Mouse (Mus musculus) kidney, embryonic 16.5 days (tissue): ENCODE data around the gene Dock1. TPM values are rescaled to one million over a fixed set of nuclear protein-coding genes. Genes with fewer than 3 reads are reported as not detected.

ENCODE experiments used
- ATAC-seq: fragments of 200-750 bp; cut with Nextera tagmentation; 2 replicates; pipeline ENCODE4 v1.8.0; 2017; ENCODE audit warnings: moderate TSS enrichment; ENCODE audit not compliant: low FRiP score, low TSS enrichment
- H3K27ac ChIP-seq: fragments of 300-500 bp; sonication (generic); 2 replicates; pipeline ENCODE4 v1.5.1; 2014; ENCODE audit warnings: low read length
- H3K27me3 ChIP-seq: fragments of 300-500 bp; sonication (generic); 2 replicates; pipeline ENCODE4 v1.6.1; 2014; ENCODE audit warnings: low read length, control low read depth, mixed read lengths; ENCODE audit not compliant: insufficient read depth
- H3K36me3 ChIP-seq: fragments of 300-500 bp; sonication (generic); 2 replicates; pipeline ENCODE4 v1.6.1; 2014; ENCODE audit warnings: low read length, control low read depth, mixed read lengths; ENCODE audit not compliant: insufficient read depth
- H3K4me1 ChIP-seq: fragments of 300-500 bp; sonication (generic); 2 replicates; pipeline ENCODE4 v1.6.1; 2014; ENCODE audit warnings: low read length, control low read depth, mixed read lengths; ENCODE audit not compliant: insufficient read depth
- H3K4me2 ChIP-seq: fragments of 300-500 bp; sonication (generic); replicated peaks from 2 replicates; pipeline ENCODE4 v1.6.1; 2014; ENCODE audit warnings: low read depth, low read length
- H3K4me3 ChIP-seq: fragments of 300-500 bp; sonication (generic); 2 replicates; pipeline ENCODE4 v1.5.1; 2014; ENCODE audit warnings: mild to moderate bottlenecking, low read length
- H3K9ac ChIP-seq: fragments of 300-500 bp; sonication (generic); replicated peaks from 2 replicates; pipeline ENCODE4 v1.6.1; 2014; ENCODE audit warnings: low read length
- H3K9me3 ChIP-seq: fragments of 300-500 bp; sonication (generic); 2 replicates; pipeline ENCODE4 v1.6.1; 2016; ENCODE audit warnings: low read length, control low read depth
- WGBS: fragments of 180-500 bp; shearing (Covaris S2); extraction: QIAGEN DNeasy Blood & Tissue Kit; methylation state at CpG from one replicate; pipeline ENCODE4 v1.1.7; 2014; 5-methylcytosine and 5-hydroxymethylcytosine counted together
- polyA plus RNA-seq: library from polyadenylated mRNA; unstranded; fragments of >200 nt; fragmentation: Nextera tagmentation; extraction: Ambion mirVana; gene quantifications from 2 replicates; pipeline ENCODE4 v1.2.1, GENCODE M21; 2015

The Dock1 gene
- polyA plus RNA-seq, 1 experiment from 2014 or later, result 41.4 TPM

- Histone ChIP-seq H3K4me1 (no peaks in the 10 kb centered on the region), H3K9ac (no peak overlapping the region), H3K27me3 (no peaks in the 10 kb centered on the region), H3K4me2 (no peak overlapping the region), H3K9me3 (no peaks in the 10 kb centered on the region), H3K27ac (no peak overlapping the region), H3K4me3 (no peak overlapping the region), H3K36me3 (peaks cover 23% of the 10 kb centered on the region)
- 45% methylated on average over 3 of the region's 3 CpGs for WGBS
- no peak for ATAC-seq
These were observed 436.1 kb downstream of the Dock1 start for GRCm38 (mm10) chr7:135106536-135106935.

GRCm38 (mm10) chr7:135110307-135110706 is 439.9 kb downstream of the Dock1 start:
- H3K4me2 ChIP-seq, result no peak overlapping the region
- peaks cover 34% of the 10 kb centered on the region for H3K36me3 ChIP-seq
- no peaks in the 10 kb centered on the region for H3K9me3 ChIP-seq
- H3K4me3 ChIP-seq, result no peak overlapping the region
- no peak overlapping the region for H3K27ac ChIP-seq
- no peaks in the 10 kb centered on the region for H3K27me3 ChIP-seq
- WGBS, result 97% methylated on average over 1 of the region's 1 CpGs
- H3K4me1 ChIP-seq, result no peaks in the 10 kb centered on the region
- ATAC-seq, result no peak
- H3K9ac ChIP-seq, result no peak overlapping the region

- Histone ChIP-seq H3K4me3 (no peak overlapping the region), H3K9ac (no peak overlapping the region), H3K36me3 (peaks cover 13% of the 10 kb centered on the region), H3K27ac (no peak overlapping the region), H3K4me1 (no peaks in the 10 kb centered on the region; the same call in 1 of the 2 replicates), H3K4me2 (no peak overlapping the region), H3K27me3 (no peaks in the 10 kb centered on the region), H3K9me3 (no peaks in the 10 kb centered on the region)
- ATAC-seq, result no peak
- 95% methylated on average over 10 of the region's 10 CpGs for WGBS
These were observed 455.0 kb downstream of the Dock1 start for GRCm38 (mm10) chr7:135125296-135126065.

GRCm38 (mm10) chr7:135132461-135132860 is 462.0 kb downstream of the Dock1 start:
- Histone ChIP-seq H3K27me3 (no peaks in the 10 kb centered on the region), H3K4me2 (no peak overlapping the region), H3K4me3 (no peak overlapping the region), H3K36me3 (peaks cover 14% of the 10 kb centered on the region), H3K9me3 (no peaks in the 10 kb centered on the region), H3K27ac (no peak overlapping the region), H3K4me1 (peaks cover 11% of the 10 kb centered on the region), H3K9ac (no peak overlapping the region)
- 95% methylated on average over 4 of the region's 4 CpGs for WGBS
- ATAC-seq, result no peak

GRCm38 (mm10) chr7:135134619-135135018 is 464.2 kb downstream of the Dock1 start:
- Histone ChIP-seq H3K9ac (no peak overlapping the region), H3K27me3 (no peaks in the 10 kb centered on the region), H3K4me1 (peaks cover 11% of the 10 kb centered on the region), H3K4me3 (no peak overlapping the region), H3K4me2 (no peak overlapping the region), H3K9me3 (no peaks in the 10 kb centered on the region), H3K36me3 (peaks cover 22% of the 10 kb centered on the region), H3K27ac (0 out of 2 replicates have a peak overlapping the region, but pooled peaks have one; percentile 17)
- peak; percentile 86 for ATAC-seq
- 29% methylated on average over 12 of the region's 12 CpGs for WGBS

GRCm38 (mm10) chr7:135139153-135139612 is 468.7 kb downstream of the Dock1 start:
- peaks cover 8% of the 10 kb centered on the region for H3K4me1 ChIP-seq
- ATAC-seq, result no peak
- no peak overlapping the region for H3K9ac ChIP-seq
- H3K27ac ChIP-seq, result no peak overlapping the region
- WGBS, result 50% methylated on average over 5 of the region's 5 CpGs
- no peak overlapping the region for H3K4me2 ChIP-seq
- no peaks in the 10 kb centered on the region for H3K9me3 ChIP-seq
- H3K4me3 ChIP-seq, result no peak overlapping the region
- H3K36me3 ChIP-seq, result peaks cover 35% of the 10 kb centered on the region
- H3K27me3 ChIP-seq, result no peaks in the 10 kb centered on the region

- no peak overlapping the region for H3K4me3 ChIP-seq
- no peak overlapping the region for H3K9ac ChIP-seq
- peaks cover 61% of the 10 kb centered on the region for H3K36me3 ChIP-seq
- no peaks in the 10 kb centered on the region for H3K27me3 ChIP-seq
- no peak overlapping the region for H3K27ac ChIP-seq
- no peak overlapping the region for H3K4me2 ChIP-seq
- no peak for ATAC-seq
- H3K9me3 ChIP-seq, result no peaks in the 10 kb centered on the region
- WGBS, result 91% methylated on average over 4 of the region's 4 CpGs
- H3K4me1 ChIP-seq, result no peaks in the 10 kb centered on the region
These were observed 474.3 kb downstream of the Dock1 start for GRCm38 (mm10) chr7:135144731-135145130.

GRCm38 (mm10) chr7:135150926-135151325 is 480.5 kb downstream of the Dock1 start:
- H3K4me2 ChIP-seq, result no peak overlapping the region
- no peaks in the 10 kb centered on the region for H3K9me3 ChIP-seq
- no peaks in the 10 kb centered on the region for H3K27me3 ChIP-seq
- no peak for ATAC-seq
- no peak overlapping the region for H3K9ac ChIP-seq
- no peaks in the 10 kb centered on the region for H3K4me1 ChIP-seq
- no peak overlapping the region for H3K4me3 ChIP-seq
- H3K36me3 ChIP-seq, result peaks cover 39% of the 10 kb centered on the region
- no peak overlapping the region for H3K27ac ChIP-seq
- 89% methylated on average over 2 of the region's 2 CpGs for WGBS

- WGBS, result 89% methylated on average over 5 of the region's 5 CpGs
- no peak overlapping the region for H3K4me2 ChIP-seq
- H3K4me3 ChIP-seq, result no peak overlapping the region
- ATAC-seq, result no peak
- no peak overlapping the region for H3K9ac ChIP-seq
- peaks cover 2% of the 10 kb centered on the region; the same call in 1 of the 2 replicates for H3K4me1 ChIP-seq
- no peaks in the 10 kb centered on the region for H3K27me3 ChIP-seq
- no peaks in the 10 kb centered on the region for H3K9me3 ChIP-seq
- no peak overlapping the region for H3K27ac ChIP-seq
- peaks cover 4% of the 10 kb centered on the region; the same call in 1 of the 2 replicates for H3K36me3 ChIP-seq
These were observed 487.1 kb downstream of the Dock1 start for GRCm38 (mm10) chr7:135157571-135157970.

- no peak overlapping the region for H3K4me2 ChIP-seq
- WGBS, result 90% methylated on average over 10 of the region's 10 CpGs
- no peak overlapping the region for H3K4me3 ChIP-seq
- no peaks in the 10 kb centered on the region for H3K27me3 ChIP-seq
- no peak overlapping the region for H3K27ac ChIP-seq
- H3K4me1 ChIP-seq, result peaks cover 2% of the 10 kb centered on the region; the same call in 1 of the 2 replicates
- no peak overlapping the region for H3K9ac ChIP-seq
- no peak for ATAC-seq
- H3K36me3 ChIP-seq, result peaks cover 4% of the 10 kb centered on the region; the same call in 1 of the 2 replicates
- no peaks in the 10 kb centered on the region for H3K9me3 ChIP-seq
These were observed 487.9 kb downstream of the Dock1 start for GRCm38 (mm10) chr7:135158381-135158780.
